Mouse (Mus musculus) forebrain, embryonic 15.5 days (tissue): ENCODE data around the gene Slu7. TPM values are rescaled to one million over a fixed set of nuclear protein-coding genes. Genes with fewer than 3 reads are reported as not detected.

Experiments used
- polyA plus RNA-seq: library from polyadenylated mRNA; unstranded; fragments of >200 nt; fragmentation: Nextera tagmentation; extraction: Ambion mirVana; gene quantifications from 2 replicates; pipeline ENCODE4 v1.2.1, GENCODE M21; 2015

The Slu7 gene
- polyA plus RNA-seq, 1 experiment from 2014 or later = 75.4 TPM

Other genes with a start within 250 kb of the Slu7 start
- gene Pttg1, start 7.5 kb upstream of the Slu7 start, polyA plus RNA-seq = 30.7 and 34.8 TPM in 2 replicates
- gene C1qtnf2, start 40.5 kb downstream of the Slu7 start, polyA plus RNA-seq = 5.3 and 5.4 TPM in 2 replicates
- gene Ccnjl, start 95.0 kb downstream of the Slu7 start, polyA plus RNA-seq = 11.7 and 13.5 TPM in 2 replicates
- 2.9 and 3.6 TPM in 2 replicates for gene 4933415A04Rik, start 153.3 kb downstream of the Slu7 start, polyA plus RNA-seq
- not detected in 2 replicates for gene Fabp6, start 167.8 kb downstream of the Slu7 start, polyA plus RNA-seq
- gene Pwwp2a, start 248.3 kb downstream of the Slu7 start, polyA plus RNA-seq = 28.8 and 33.4 TPM in 2 replicates